Mouse (Mus musculus): Measurements from ENCODE around the gene Igf2bp1.

DNA sequence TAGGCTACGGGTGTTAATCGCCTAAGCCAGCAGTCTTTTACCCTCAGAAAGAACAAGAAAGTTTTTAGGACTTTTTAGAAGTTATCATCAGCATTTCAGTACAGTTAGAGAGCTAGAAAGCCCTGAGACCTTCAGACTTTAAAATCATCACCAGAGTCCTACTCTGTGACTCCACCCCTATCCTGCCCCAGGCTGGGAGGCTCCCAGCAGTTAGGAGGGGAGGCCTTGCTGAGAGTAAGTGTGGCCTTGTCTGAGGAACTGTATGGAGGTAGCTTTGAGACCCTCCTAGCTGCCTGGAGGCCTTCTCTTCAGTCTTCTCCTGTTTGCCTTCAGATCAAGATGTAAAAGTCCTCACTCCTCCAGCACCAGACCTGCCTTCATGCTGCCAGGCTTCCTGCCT lies 81.5 kb downstream of the Igf2bp1 start:
- TF ChIP-seq EP300 (optimal IDR thresholded peaks at IDR 0.05): no peak
- no peak for TF ChIP-seq CTCF (IDR thresholded peaks at IDR 0.05; ENCODE audit: low read depth)
